Mouse (Mus musculus) E14TG2a.4 (cell line): ENCODE measurements around the gene Lrrc4c.

Experiments used
- CTCF ChIP-seq: conservative IDR thresholded peaks from 2 replicates; pipeline ENCODE4 v1.5.1; 2014; ENCODE audit warnings: low read length
- POU5F1 ChIP-seq: IDR thresholded peaks from 2 replicates; pipeline ENCODE4 v1.6.1; 2014; ENCODE audit warnings: low read length, borderline replicate concordance

DNA sequence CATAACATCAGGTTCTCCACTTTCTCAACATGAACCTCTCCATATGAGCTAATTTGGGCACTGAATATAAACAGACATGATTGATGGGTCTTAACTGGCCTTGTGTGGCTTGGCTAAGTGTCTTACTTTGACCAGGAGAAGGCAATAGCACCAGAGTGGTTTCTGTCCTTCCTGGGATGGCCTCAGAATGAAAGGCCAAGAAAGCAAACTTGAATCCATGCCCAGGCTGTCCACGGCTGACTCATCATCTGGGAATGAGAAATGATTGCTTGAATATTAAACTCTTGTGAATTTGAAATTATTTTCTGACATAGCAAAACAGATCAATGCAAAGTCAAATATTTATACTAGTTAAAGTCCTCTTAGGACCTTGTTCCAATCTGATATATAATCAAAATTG lies 42.9 kb upstream of the Lrrc4c start:
- TF ChIP-seq CTCF (no peak), POU5F1 (no peak)
